Mouse (Mus musculus) 3134 (cell line): ENCODE measurements at regions not wholly inside any gene's neighbourhood (a gene's known extent, or its start where the extent isn't known, plus 50 kb on each side); places are given as distances from the start of the nearest gene placed in this dataset.
A peak's percentile ranks its signal among the peaks of the same experiment; 100 is the strongest.

Source experiments
- DNase-seq: peaks from one replicate; pipeline ENCODE4 v3.0.0-alpha.2; 2011; ENCODE audit warnings: low spot score; ENCODE audit not compliant: insufficient read length; ENCODE audit errors: extremely low read depth

DNA sequence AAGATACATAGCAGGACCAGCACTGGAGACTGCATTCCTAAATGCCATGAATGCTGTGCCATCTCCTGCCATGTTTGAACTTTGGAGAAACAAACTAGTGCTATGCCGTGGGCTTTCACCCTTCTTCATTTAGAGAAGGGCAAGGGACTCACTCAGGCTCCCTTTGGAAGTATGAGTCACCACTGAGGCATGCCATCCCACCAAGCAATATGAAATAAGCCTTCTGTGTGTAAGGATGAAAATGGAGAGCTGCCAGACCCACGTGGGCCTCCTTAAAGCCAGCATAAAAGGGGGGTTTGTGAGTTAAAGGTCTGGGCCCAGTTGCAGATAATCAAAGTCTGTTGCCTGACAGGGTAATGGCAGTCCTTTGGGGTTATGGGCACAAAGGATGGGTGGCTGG lies 159.0 kb downstream of the H2al1j start:
- peak; percentile 9 for DNase-seq

DNA sequence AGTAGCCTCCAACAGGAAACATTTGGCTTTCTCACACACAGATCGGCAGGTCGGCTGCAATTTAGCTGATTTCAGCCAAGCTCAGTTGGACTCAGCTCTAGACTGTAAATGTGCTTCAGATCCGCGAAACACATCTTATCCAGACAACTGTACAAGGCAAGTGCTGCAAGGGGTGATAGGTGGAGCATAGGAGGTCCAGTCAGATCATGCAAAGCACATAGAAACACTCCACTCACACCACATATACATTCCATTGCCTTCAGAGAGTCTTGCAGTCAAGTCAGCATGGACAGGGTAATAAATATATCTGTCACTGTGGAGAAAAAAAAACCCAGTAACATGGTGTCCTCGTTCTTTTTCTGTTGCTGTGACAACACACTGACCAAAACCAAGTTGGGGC lies 160.3 kb downstream of the H2al1j start:
- no peak for DNase-seq

DNA sequence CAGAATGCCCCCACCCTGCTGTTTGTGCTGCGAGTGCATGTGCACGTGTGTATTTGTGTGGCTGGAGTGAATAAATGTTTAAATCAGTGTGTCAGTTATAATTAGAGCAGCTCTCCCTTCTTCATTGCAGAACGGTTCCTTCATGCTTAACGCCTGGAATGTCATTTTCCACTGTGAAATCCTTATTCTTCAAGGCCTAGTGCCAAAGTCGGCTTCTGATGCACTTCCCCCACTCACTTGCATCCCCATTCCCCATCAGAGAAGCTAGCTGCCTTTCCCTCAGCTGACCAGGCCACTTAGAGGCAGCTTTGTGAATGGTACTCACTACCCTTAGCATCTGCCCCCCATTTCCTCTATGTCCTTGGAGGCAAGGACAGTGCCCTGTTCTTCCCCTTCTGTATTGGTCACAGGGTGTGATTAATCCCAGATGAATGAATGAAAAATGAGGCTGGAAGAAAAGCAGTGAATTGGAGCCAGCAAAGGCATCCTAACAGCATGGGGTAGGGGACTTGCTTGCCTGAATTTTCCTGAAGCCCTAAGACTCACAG lies 162.6 kb downstream of the H2al1j start:
- DNase-seq: no peak

DNA sequence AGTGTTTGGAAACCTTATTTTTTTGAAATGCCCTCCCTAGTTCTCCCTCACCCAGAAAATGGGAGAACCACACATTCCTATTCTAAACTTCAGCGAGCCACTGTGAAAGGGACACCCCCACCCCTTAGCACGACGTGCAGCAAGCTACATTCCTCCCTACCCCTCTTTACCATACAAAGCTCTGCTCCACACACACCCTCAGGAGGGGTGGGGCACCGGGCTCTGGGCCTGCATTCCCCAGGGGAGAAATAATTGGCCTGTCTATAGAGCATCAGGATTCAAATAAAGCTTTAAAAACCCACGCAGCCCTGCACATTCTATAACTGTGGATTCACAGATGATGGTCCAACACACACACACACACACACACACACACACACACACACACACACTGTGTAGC lies 163.6 kb downstream of the H2al1j start:
- no peak for DNase-seq

DNA sequence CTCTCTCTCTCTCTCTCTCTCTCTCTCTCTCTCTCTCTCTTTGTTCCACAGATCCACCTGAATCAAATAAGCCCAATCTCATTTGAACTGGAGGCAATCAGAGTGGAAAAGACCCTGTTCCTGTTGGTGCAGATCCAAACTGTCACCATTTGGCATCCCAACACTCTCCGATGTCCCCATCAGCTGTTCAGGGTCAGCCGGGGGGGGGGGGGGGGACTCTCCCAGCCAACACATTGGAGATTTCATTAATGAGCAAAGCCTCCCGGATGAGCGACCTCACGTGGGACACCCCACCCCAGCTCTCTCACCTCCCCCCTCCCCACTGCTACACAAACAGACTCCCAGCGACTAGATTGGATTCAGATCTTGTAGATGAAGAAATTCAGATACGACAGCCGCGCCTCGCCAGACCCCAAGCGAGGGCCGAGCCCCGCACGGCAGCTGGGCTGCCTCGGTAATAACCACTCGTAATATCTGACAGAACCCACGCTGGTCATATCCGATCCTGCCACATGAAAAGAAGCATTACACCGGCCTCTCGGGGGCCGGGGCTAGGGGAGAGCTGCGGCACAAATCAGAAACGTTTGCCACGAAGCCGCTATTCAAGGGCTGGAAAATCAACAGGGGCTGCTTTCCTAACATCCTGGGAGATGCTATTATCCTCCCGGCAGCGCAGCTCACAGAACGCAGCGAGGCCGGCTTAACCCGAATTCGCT lies 164.2 kb downstream of the H2al1j start:
- DNase-seq: no peak

DNA sequence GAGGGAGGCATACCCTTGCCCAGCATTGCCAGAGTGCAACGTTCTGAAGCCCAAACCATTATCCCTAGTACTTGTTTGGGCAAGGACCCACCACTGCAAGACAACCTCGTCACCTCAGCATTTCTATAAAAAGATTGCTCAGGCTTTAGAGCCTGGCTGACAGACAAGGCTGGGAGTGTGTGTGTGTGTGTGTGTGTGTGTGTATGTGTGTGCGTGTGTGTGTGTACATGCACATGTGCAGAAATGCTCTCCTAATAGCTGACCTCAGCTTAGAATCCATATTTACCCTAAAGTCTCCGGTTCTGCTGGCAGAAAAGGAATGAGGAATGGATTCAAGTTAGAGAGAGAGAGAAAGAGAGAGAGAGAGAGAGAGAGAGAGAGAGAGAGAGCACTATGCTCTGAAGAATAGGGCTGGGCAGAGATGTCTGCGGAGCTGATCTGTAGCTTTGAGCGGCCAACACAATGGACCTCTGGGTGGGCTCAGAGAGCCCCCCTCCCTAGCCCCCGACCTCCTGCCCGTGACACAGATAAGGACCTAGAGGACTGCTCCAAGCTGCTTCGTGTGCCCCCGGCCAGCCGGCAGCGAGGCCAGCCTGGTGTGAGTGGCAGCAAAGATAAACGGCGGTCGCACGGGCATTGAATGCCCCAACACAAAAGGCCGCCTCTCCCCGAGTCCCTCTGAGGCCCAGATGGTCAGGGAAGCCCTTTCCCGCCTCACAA lies 166.1 kb downstream of the H2al1j start:
- no peak for DNase-seq

DNA sequence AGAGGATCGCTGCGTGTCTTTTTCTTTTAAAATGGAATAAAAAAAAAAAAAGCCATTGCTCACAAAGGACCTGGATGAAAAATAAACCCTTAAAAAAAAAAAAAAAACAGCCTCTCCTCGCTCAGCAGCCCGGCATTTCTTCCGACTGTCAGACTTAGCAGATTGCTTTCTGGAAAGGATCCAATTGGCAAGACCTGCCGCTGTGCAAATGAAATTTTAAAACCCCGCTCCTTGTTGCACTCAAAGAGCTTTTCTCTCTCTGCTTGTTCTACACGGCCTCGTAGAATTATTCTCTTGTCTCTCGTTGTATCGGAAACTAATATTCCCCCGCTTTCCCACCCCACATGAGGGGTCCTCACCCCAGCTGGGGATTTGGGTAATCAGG lies 166.6 kb downstream of the H2al1j start:
- DNase-seq: no peak

DNA sequence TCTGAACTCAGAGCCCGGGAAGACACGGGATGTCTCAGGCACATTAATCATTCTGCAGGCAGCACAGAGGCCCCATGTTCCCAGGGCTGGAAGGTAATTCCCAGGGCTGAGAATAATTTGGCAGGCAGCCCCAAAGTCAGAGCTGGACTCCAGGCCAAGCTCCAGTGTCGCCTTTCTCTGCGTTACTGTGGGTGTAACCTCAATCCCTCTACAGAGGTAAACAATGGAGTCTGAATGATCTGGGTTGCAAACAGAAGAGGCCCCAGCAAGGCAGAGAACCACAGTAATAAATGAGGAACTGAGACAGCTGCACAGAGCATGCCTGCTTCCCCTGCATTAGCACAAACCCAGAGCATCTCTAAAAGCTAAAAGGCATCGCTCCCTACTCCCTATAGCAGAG lies 184.8 kb downstream of the H2al1j start:
- no peak for DNase-seq

DNA sequence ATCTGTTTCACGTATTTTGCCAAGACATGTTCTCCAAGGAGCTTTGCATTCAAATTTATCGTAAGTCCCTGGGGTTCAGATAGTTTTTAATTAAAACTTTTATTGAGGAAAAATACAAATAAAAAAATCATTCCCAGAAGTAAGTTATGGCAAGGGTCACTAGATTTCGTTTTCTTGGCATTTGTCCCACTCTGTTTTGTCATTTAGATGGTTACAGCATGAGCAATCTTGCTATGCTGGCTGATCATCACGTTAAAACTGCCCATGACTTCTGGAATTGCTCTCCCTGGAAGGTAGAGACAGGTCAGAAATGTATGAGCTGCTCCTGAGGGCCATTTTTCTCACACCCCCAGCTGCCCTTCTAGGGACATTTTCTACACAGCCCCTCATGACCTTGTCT lies 185.3 kb downstream of the H2al1j start:
- DNase-seq: no peak

DNA sequence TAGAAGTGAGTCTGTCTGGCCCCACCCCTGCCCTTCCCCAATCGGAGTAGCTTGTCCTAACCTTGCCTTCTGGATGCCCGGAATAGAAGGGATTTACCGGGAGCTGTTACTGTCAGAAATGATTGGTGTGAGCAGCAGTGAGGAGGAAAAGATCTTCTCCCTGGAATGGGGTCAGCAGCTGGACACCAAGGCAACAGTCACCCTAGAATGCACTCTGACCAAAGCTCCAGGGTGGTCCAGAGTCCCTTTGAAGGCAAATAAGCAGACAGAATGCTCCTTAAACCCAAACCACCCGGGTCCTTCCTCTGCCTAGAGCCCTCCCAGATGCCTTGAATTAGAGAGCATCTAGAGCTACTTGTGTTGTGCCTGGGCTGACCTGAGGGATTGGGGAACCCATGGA lies 196.2 kb downstream of the H2al1j start:
- no peak for DNase-seq

DNA sequence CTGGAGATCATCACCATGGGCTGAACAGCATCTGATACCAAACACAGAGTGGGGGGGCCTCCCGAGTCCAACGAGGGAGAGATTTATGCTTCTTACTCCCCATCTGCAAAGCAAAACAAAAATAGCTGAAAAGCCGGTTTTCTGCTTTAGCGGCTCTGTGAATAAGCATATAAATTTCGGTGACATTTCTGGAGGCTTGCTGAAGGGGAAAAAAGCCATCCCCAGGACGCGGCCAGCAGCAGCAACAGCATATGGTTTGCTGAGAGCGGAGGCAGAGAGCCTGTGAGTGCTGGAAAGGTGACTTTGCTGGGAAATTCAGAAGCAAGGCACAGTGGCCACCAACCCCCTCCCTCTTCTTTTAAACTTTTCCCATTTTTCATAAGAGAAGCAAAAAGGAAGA lies 197.7 kb downstream of the H2al1j start:
- DNase-seq: no peak

DNA sequence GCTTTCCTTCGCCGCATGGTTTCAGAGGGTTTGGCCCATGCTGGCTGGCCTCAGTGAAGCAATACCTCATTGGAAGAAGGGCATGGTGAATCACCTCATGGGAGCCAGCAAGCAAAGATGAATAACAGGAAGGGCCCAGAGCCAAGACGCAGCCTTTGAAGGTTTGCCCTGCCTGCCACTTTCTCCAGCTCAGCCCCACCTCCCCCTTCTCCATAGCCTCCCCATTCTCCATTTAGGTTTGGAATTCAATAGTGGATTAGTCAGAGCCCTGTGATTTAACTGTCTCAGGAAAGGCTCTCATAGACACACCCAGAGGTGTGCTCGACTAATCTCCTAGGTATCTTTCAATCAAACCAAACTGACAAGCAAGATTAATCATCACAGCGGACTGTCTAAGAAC lies 201.0 kb downstream of the H2al1j start:
- DNase-seq: peak; percentile 56

DNA sequence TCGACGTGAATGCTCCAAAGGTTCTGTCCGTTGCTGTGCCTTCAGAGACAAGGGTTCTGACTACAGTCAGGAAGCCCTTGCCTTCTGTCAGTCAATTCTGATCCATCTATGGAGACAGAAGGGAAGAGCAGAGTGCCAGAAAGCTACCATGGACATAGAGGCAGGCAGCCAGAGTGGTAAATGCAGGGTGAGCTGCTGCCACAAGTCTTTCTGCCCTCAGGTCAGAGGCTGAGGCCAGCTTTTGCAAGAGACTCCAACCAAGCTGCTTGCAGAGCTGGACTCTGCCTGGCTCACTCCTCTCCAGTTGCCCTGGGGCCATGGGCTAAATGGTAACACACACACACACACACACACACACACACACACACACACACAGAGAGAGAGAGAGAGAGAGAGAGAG lies 201.6 kb downstream of the H2al1j start:
- DNase-seq: no peak

DNA sequence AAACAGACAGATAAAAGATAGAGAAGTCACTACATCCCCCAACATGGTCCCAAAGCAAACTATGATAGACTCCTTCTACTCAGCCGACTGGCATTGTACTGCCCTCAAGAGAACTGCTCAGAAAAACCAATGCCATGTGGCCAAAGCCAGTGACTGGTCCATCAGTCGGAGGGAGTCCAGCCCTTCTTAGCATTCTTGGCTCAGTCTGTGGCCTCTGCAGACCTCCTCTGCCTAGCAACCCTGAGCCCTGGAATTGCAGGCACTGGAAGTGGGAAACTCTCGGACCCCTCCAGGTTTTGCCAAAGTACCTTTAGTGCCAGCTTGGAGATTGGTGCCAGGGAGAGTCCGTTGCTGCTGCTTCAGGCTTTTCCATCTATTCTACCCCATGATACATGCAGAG lies 205.2 kb downstream of the H2al1j start:
- no peak for DNase-seq

DNA sequence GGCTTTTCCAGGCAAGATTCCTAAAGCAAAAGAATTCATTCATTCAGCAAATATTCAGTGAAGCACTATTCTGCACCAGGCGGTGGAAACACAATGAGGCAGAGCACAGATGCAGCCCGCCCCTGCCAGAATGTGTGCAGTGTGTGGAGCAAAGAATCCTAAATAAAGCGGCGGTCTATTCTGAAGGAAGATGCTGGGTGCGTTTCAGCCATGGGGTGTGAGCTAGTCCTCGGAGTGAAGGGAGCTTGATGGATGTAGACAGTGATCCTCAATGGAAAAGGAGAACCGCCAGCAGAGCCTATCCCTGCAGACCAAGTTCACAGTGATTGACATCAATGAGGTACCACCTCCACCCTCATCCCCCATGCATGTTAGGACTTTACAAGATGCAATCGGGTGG lies 206.2 kb downstream of the H2al1j start:
- no peak for DNase-seq

DNA sequence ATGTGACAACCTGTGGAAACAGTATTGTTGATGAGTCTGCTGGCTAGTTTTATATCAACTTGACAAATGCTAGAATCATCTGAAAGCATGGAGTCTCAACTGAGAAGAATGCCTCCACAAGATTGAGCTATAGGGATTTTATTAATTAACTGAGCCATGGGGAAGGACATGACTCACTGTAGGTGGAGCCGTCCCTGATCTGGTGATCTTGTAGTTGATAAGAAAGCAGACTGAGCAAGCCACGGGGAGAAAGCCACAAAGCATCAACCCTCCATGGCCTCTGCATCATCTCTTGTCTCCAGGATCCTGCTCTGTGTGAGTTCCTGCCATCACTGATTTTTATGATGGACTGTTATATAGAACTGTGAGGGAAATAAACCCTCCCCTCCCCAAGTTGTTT lies 213.4 kb downstream of the H2al1j start:
- no peak for DNase-seq

DNA sequence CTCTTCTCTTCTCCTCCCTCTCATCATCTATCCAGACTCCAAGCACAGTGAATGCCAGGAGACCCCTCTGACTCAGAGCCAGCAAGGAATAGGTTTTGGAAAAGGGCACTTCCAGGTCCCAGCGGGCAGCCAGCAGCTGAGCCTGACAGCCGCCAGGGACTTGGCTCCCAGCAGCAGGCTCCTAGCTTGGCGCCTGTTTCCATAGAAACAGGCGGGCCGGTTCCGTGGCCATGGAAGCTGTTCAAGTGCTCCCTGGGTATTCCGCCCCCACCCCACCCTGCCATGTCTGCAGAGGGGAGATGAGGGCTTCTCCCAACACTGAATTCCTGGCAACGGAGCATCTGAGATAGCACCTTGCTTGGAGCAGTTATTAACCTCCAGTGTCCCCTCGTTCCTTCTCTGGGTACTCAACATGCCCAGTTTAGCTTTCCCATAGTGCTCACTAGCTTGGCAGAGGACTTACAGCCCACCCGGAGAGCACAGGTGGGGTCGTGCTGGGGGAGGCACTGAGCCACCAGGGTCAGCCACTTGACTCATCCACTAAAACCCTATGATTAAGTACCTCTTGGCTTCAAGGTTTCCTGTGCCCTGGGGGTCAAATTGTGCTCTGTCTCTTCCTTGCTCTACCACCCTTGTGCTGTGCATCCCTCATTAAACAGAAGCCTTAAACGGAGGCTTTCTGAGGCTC lies 222.7 kb downstream of the H2al1j start:
- no peak for DNase-seq

DNA sequence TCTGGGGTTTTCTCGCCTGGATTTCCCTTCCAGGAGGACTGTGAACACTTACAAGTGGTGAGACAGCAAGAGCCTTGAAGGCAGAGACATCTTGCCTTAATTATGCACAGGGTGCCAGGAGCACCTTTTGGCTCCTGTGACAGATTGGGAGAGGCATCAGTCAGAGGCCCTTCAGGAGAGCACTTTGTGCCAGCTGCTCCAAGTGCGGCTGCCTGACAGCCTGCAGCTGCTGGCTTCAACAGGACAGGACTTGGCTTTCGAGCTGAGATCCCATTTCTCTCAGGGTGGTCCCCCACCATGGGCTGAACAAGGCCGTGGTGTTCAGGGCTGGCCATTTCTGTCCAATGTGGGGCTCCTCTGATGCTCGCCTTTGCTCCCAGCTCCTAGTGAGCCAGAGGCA lies 224.6 kb downstream of the H2al1j start:
- DNase-seq: no peak

DNA sequence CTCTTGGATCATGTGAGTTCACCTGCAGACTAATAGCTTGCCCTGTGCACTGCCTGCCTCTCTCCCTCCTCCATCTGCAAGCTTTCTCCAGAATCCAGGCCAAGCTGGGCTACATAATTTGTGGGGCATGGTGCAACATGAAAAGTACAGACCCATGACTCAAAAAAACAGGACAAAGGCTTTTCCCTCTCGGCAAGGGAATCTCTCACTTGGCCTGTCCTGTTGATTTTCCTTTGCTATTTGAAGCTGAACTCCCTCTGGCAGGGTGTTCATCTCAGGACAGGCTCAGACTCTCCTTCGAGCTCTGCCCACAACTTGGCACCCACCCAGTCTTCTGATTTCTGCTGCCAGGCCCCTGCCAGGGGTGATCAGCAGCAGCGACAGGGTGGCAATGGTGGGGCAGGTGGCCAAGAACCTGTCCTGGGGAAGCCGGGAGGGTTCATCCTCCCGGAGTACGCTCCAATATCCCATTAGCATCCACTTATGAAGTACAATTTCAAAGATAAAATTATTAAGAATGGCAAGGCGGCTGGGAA lies 227.5 kb downstream of the H2al1j start:
- DNase-seq: no peak

DNA sequence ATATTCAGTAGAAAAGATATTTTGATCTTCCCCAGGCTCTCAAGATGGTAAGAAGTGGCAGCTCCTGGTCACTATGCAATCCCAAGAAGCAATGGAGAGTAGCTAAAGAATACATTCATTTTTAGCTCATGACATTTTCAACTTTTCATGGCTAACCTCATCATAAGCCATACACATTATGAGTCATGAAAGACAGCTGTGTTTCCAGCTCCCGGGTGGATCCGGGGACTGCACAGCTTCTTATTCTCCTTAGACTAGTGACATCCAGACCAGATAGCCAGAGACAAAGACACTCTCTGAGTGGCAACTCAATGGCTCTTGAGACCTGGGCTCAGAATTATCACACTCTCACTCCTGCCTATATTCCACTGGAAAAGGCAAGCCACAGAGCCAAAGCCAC lies 230.6 kb downstream of the H2al1j start:
- DNase-seq: no peak

DNA sequence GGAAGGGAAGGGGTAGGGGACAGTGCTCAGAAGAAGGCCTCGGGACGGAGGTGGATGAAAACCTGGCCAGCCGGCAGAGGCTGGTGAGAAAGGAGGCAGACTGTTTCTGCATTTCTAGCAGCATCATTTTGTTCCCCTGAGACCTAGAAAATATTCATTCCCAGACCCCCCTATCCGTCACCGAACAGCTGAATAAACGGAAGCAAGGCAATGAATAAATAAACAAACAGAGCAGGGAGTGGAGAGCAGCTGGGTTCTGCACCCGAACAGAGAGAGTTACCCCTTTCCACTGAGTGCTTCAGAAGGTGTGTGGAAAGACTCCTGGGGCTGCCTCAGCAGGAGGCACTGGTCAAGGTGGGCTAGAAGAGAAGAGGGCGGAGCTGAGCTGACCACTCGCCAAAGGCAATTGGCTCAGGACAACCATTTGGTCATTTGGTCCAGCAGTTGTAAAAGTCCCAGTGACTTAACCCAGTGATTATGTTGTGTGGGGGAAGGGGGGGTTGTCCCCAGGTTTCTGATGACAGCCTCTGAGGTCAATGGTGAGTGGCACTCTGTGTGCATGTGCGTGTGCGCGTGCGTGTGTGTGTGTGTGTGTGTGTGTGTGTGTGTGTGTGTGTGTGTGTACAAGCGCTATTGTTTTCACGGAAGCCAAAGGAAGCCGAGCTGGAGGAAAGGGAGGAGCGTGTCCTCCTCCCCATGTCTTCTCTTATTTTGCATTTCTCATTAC lies 233.1 kb downstream of the H2al1j start:
- no peak for DNase-seq
